Mouse (Mus musculus) neutrophil, adult 65 days (primary cell): ENCODE results near the gene Padi3. TPM values are rescaled to one million over a fixed set of nuclear protein-coding genes. Genes with fewer than 3 reads are reported as not detected.

ENCODE experiments used
- total RNA-seq: library from RNA; stranded (reverse); gene quantifications from 2 replicates; pipeline ENCODE4 v1.2.4, GENCODE M21; 2023

Padi3 gene
- total RNA-seq = 0.44 and 0.61 TPM in 2 replicates

DNA sequence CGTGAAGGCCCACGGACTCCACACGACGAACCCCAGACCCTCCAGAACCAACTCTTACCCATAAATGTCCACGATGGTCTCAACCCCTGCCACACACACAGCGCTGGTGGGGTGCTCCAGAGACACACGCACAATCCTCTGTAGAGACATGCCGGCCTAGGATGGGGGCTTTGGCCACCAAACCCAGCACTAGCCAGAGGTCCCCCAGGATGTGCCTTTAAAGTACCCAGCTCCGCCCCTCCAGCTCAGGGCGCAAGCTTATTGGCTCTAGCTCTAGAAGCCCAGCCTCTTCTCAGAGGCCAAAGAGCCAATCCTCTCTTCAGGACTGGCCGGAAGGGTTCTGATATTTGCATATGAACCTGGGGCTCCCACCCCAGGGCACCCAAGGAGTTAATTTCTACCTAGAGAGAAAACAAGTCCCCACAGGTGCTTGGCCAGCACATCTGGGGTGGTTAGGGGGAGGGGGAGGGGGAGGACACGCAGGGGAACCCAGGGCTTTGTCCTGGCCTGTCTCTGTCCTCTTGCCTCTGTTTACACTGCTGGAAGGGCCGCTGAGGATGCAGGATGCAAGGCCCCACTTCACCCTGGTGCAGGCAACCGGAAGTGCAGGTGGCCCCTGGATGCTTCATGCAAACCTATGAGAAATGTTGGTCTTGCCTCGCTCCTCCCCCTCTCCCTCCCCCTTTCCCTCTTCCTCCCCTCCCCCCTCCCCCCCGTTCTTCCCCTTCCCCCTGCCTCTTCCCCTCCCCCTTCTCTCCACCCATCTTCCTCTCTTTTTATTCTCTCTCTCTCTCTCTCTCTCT is at the start of gene Padi3:
Padi3 (minus strand) TSS at position 191 of the 803 bp plus-strand sequence.

DNA sequence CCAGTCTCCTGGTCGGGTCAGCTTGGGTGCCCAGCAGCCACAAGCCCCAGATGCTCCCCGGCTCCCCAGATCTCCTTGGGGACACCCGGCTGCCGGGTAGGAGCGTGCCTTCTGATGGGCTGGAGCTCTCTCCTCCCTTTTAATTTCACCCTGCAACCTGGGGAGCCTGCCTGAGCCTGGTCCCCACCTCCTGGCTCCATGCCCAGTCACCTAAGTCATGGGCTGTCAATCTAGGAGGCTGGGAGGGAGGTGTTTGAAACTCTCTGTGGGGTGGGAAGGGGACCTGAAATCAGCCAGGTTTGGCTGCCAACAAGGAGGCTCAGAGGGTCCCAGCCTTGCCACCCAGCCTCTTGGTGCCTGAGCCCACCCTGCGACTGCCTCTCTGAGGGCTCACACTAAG is 35.2 kb upstream of the Padi3 start, which contains the start of gene Padi1:
Padi1 (minus strand) TSS at position 113 of the 400 bp plus-strand sequence.

DNA sequence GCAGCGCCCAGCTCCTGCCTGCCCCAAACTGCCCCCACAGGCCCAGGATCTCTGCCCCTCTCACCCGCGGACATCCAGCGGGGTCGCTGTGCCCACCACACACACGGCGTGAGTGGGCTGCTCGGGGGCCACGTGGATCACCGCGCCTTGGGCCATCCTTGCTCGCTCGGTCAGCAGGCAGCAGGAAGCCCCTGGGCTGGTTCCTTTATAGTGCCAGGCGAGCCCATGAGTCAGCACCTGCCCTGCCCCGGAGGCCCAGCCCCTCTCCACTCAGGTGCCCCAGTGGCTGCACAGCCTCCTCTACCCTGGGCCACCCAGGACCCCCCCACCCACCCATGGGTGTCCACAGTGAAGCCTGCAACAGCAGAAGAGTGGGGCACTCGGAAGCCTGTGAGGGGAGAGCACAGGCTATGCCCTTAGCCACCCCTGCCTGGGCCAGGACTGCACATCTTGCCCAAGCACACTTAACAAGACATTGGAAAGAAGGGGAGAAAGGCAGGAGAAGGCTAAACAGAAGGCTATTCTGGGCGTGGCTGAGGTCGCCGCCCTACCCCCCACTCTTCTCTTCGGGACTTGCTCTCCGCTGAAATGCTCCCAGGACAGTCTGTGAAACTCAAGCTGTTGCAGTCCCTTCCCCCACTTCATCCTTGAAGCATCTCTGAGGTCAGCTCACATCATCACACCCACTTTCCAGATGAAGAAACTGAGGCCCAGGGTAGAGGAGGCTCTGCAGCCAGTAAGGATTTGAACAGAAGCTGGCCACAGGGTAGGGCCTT is 36.2 kb downstream of the Padi3 start, which contains the start of gene Padi4:
Padi4 (minus strand) TSS at position 212 of the 776 bp plus-strand sequence.

DNA sequence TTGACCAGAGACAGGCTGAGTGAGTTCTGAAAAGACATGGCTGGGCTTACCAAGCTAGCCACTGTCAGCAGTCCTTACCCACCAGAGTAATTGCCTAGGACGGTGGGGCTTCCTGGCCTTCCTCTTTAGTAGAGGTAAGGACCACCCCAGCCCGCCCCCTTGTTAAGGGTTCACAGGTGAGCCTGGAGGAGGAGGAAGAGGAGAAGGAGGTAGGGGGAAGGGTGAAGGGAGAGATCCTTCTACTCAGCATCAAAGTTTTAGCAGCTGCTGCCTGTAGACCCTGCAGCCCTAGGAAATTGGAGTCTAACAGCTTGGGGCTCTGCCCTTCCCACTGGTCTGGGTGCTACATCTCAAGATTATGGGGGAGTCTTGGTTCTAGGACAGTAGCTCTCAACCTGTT is 67.9 kb downstream of the Padi3 start, which contains the start of gene Padi6:
Padi6 (minus strand) TSS at position 101 of the 400 bp plus-strand sequence.

Other genes with a start within 250 kb of the Padi3 start
- 20.8 and 33.5 TPM in 2 replicates for gene Arhgef10l, start 144.6 kb downstream of the Padi3 start, total RNA-seq
- gene Rcc2, start 110.1 kb downstream of the Padi3 start, total RNA-seq = 52.5 and 60.6 TPM in 2 replicates
- 0.51 TPM in 1 of 2 replicates, not detected in the other for gene Padi6, start 68.0 kb downstream of the Padi3 start, total RNA-seq
- gene Padi4, start 36.4 kb downstream of the Padi3 start, total RNA-seq = 508 and 529 TPM in 2 replicates
- not detected in 2 replicates for gene Padi1, start 35.1 kb upstream of the Padi3 start, total RNA-seq
- 22.5 and 31.9 TPM in 2 replicates for gene Padi2, start 95.7 kb upstream of the Padi3 start, total RNA-seq
- 64.7 and 69.5 TPM in 2 replicates for gene Sdhb, start 150.6 kb upstream of the Padi3 start, total RNA-seq
- 41.5 and 52.2 TPM in 2 replicates for gene Atp13a2, start 176.2 kb upstream of the Padi3 start, total RNA-seq
- gene Mfap2, start 199.8 kb upstream of the Padi3 start, total RNA-seq = not detected in 2 replicates
- gene Crocc, start 249.9 kb upstream of the Padi3 start, total RNA-seq = 7.8 and 10.3 TPM in 2 replicates